Mouse (Mus musculus) stomach, postnatal 0 days (tissue): Measurements from ENCODE around the gene Yjefn3. TPM values are rescaled to one million over a fixed set of nuclear protein-coding genes. Genes with fewer than 3 reads are reported as not detected.

Source experiments
- ATAC-seq: fragments of 200-750 bp; cut with Nextera tagmentation; 2 replicates; pipeline ENCODE4 v1.8.0; 2017; ENCODE audit not compliant: low FRiP score, low TSS enrichment
- DNase-seq: peaks from one replicate; pipeline ENCODE4 v3.0.0-alpha.2; 2016; ENCODE audit warnings: low spot score
- H3K27ac ChIP-seq: fragments of 300-500 bp; sonication (generic); replicated peaks from 2 replicates; pipeline ENCODE4 v1.5.1; 2014; ENCODE audit warnings: mild to moderate bottlenecking, control low read depth
- H3K27me3 ChIP-seq: fragments of 300-500 bp; sonication (generic); 2 replicates; pipeline ENCODE4 v1.6.1; 2014; ENCODE audit warnings: low read length; ENCODE audit not compliant: control insufficient read depth, insufficient read depth
- H3K36me3 ChIP-seq: fragments of 300-500 bp; sonication (generic); 2 replicates; pipeline ENCODE4 v1.6.1; 2014; ENCODE audit warnings: low read length, mixed read lengths; ENCODE audit not compliant: control insufficient read depth, insufficient read depth
- H3K4me1 ChIP-seq: fragments of 300-500 bp; sonication (generic); replicated peaks from 2 replicates; pipeline ENCODE4 v1.6.1; 2014; ENCODE audit warnings: antibody characterized with exemption; ENCODE audit not compliant: control insufficient read depth, insufficient read depth
- H3K4me2 ChIP-seq: fragments of 300-500 bp; sonication (generic); replicated peaks from 2 replicates; pipeline ENCODE4 v1.6.1; 2014; ENCODE audit warnings: low read depth, mild to moderate bottlenecking, control low read depth, moderate library complexity
- H3K4me3 ChIP-seq: fragments of 300-500 bp; sonication (generic); 2 replicates; pipeline ENCODE4 v1.5.1; 2014; ENCODE audit warnings: low read depth, low read length, control low read depth
- H3K9ac ChIP-seq: fragments of 300-500 bp; sonication (generic); 2 replicates; pipeline ENCODE4 v1.6.1; 2014; ENCODE audit warnings: mild to moderate bottlenecking, low read length, control low read depth, mixed read lengths
- H3K9me3 ChIP-seq: fragments of 300-500 bp; sonication (generic); 2 replicates; pipeline ENCODE4 v1.6.1; 2016; ENCODE audit warnings: low read length; ENCODE audit not compliant: control insufficient read depth
- CTCF ChIP-seq: IDR thresholded peaks from 2 replicates; pipeline ENCODE4 v1.5.1; 2016; ENCODE audit warnings: antibody characterized with exemption, low read depth, mild to moderate bottlenecking, moderate library complexity
- EP300 ChIP-seq: optimal IDR thresholded peaks from 2 replicates; pipeline ENCODE3; 2016; ENCODE audit warnings: antibody characterized with exemption
- WGBS: fragments of 180-500 bp; shearing (Covaris S2); extraction: QIAGEN DNeasy Blood & Tissue Kit; methylation state at CpG from one replicate; pipeline ENCODE4 v1.1.7; 2014; 5-methylcytosine and 5-hydroxymethylcytosine counted together
- polyA plus RNA-seq: library from polyadenylated mRNA; unstranded; fragments of >200 nt; fragmentation: Nextera tagmentation; extraction: Ambion mirVana; gene quantifications from 2 replicates; pipeline ENCODE4 v1.2.1, GENCODE M21; 2015

Gene Yjefn3
- polyA plus RNA-seq, 1 experiment from 2014 or later: 1.6 TPM

DNA sequence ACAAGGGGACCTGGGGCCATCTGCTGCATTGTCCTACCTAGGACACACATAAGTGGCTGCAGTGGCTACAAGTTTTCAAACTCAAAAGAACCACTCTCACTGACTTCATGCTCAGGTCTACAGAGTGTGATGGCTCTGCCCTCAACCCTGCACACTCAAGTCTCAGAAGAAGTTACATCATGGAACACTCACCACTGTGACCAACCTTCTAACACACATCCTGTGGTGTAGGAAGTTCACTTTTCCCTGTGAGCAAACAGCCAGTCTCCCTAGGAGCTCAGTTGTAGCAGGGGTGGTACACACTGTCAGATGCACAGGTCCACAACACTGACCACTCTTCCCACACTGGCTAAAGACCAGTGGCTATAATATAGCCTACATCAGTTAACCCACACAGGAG is 16.0 kb upstream of the Yjefn3 start:
- Histone ChIP-seq H3K36me3 (peaks cover 21% of the 10 kb centered on the region), H3K4me1 (no peaks in the 10 kb centered on the region), H3K4me3 (no peak overlapping the region), H3K4me2 (no peak overlapping the region), H3K9ac (no peak overlapping the region), H3K9me3 (no peaks in the 10 kb centered on the region), H3K27ac (no peak overlapping the region), H3K27me3 (no peaks in the 10 kb centered on the region)
- ATAC-seq (no peak), DNase-seq (no peak)
- TF ChIP-seq CTCF (no peak), EP300 (no peak)

DNA sequence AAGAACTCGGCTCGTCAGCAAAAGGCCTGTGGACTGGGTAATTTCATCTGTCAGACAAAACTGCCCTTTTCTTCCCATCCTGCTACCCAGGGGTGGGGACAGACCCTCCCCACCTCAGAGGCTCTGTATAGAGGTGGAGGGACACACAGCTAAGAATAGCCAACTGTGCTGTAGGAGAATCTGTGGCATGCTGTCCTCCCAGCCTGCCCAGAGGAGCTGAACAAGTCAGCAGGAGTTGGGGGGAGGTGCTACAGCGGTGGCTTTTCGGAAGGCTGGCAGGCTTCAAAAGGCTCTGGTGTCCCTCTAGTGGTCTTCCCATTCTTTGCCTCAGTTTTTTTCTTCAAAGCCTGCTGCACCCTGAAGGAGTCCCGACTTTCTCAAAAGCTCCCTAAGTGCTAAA is 13.2 kb upstream of the Yjefn3 start:
- H3K4me3 ChIP-seq: no peak overlapping the region
- 35% methylated on average over 5 of the region's 5 CpGs for WGBS
- TF ChIP-seq EP300 (no peak), CTCF (peak; percentile 64)
- H3K36me3 ChIP-seq: peaks cover 37% of the 10 kb centered on the region
- 0 out of 2 replicates have a peak overlapping the region, but pooled peaks have one; percentile 18 for H3K27ac ChIP-seq
- no peak overlapping the region for H3K9ac ChIP-seq
- no peak; the same call in 1 of the 2 replicates for ATAC-seq
- no peaks in the 10 kb centered on the region for H3K27me3 ChIP-seq
- DNase-seq: no peak
- H3K4me2 ChIP-seq: no peak overlapping the region
- no peaks in the 10 kb centered on the region for H3K4me1 ChIP-seq
- H3K9me3 ChIP-seq: no peaks in the 10 kb centered on the region

DNA sequence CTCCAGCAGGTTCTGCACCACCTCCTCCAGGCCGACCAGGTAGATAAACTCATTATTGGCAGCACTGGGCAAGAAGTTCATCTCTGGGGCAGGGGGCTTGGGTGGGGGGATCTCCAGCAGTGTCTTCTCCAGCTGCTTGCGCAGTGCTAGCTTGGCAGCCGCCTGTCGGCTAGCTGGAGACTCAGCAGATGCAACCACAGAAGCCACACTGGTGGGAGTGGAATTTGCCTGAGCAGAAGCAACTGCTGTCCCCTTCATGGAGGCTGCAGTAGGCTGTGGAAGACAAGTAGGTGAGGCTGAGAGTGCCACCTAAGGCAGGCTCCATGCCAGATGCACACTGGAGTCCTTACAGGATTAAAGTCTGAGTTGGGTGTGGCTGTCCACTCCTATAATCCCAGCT is 12.0 kb upstream of the Yjefn3 start:
- H3K36me3 ChIP-seq: peaks cover 44% of the 10 kb centered on the region
- H3K9me3 ChIP-seq: no peaks in the 10 kb centered on the region
- no peaks in the 10 kb centered on the region for H3K27me3 ChIP-seq
- TF ChIP-seq CTCF: no peak
- no peak for TF ChIP-seq EP300
- H3K9ac ChIP-seq: no peak overlapping the region
- no peaks in the 10 kb centered on the region for H3K4me1 ChIP-seq
- H3K27ac ChIP-seq: no peak overlapping the region
- DNase-seq (no peak), ATAC-seq (no peak)
- no peak overlapping the region for H3K4me3 ChIP-seq
- H3K4me2 ChIP-seq: no peak overlapping the region
- 85% methylated on average over 4 of the region's 4 CpGs for WGBS

DNA sequence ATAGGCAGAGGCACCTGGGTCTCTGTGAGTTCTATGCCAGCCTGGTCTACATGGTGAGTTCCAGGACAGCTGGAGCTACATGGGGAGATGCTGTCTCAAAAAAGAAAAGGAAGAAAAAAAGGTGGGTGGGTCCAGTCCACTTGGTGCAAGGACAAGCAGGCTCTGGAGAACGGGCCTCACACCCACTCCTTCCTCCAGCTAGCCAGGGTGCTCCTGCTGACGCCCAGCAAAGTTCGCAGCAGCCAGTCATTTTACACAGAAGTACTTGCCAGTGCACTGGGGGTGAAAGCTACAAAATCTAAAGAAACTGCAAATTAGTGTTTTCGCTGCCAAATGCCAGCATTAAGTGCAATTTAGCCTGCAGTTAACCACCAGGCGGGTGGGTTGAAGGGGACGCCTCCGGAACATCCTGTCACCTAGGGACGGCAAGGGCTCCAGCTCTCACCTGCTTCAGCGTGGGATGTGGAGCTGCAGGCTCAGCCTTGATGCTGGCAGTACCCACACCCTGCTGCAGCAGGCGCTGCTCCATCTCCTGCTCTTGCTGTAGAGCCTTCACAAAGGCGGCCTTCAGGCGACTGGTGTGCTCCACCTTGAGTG is 10.1 kb upstream of the Yjefn3 start:
- ATAC-seq: no peak

DNA sequence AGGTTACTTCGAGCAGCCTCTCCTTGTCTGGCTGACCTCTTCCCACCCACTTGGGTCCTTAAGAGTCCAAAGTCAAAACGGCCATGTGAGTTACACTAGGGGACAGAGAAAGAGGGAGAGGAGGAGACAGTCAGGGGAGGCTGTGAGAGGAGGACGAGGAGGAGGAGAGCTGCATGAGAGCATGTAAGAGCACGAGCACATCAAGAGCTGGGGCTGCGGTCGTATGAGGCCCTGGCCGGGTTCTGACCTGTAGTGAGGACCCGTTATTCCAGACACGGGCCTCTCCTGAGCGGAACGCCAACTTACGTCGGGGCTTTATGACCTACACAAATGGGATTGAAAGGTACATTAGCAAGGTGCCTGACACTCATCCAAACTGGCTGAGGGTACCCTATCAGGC is 9.4 kb upstream of the Yjefn3 start:
- no peak for TF ChIP-seq EP300
- TF ChIP-seq CTCF: no peak
- WGBS: 88% methylated on average over 13 of the region's 13 CpGs

More for the DNA sequence above, 10.1 kb upstream of the Yjefn3 start:
- no peak overlapping the region for H3K4me3 ChIP-seq
- H3K9me3 ChIP-seq: no peaks in the 10 kb centered on the region
- H3K27me3 ChIP-seq: no peaks in the 10 kb centered on the region
- H3K4me2 ChIP-seq: no peak overlapping the region
- H3K27ac ChIP-seq: no peak overlapping the region
- no peaks in the 10 kb centered on the region for H3K4me1 ChIP-seq
- no peak for DNase-seq
- TF ChIP-seq EP300 (no peak), CTCF (no peak)
- H3K9ac ChIP-seq: no peak overlapping the region
- H3K36me3 ChIP-seq: peaks cover 57% of the 10 kb centered on the region
- WGBS: 87% methylated on average over 12 of the region's 12 CpGs

DNA sequence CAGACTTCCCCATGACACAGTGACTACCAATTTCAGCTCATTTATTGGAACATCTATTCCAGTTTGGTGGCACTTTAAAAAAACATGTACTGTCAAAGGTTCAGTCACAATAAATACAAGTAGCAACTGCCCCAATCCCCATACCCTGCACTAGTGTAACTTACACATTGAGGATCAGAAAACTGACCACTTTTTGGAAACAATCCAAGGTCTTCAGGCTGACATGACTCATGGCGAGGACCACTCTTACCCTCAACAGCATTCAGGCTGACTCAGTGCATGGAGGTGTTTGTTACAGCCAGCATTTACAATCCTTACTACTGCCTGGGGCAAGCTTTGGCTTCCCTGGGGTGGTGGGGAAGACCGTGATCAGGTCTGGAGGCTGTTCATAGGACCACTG is 4.6 kb upstream of the Yjefn3 start:
- Histone ChIP-seq H3K4me1 (no peaks in the 10 kb centered on the region), H3K27ac (no peak overlapping the region), H3K4me2 (no peak overlapping the region), H3K36me3 (peaks cover 32% of the 10 kb centered on the region), H3K9me3 (no peaks in the 10 kb centered on the region), H3K9ac (no peak overlapping the region), H3K27me3 (no peaks in the 10 kb centered on the region), H3K4me3 (no peak overlapping the region)
- WGBS: 84% methylated on average over 2 of the region's 2 CpGs
- no peak for DNase-seq
- TF ChIP-seq EP300 (no peak), CTCF (no peak)
- no peak for ATAC-seq

More for the DNA sequence above, 9.4 kb upstream of the Yjefn3 start:
- no peak overlapping the region for H3K9ac ChIP-seq
- no peak overlapping the region for H3K27ac ChIP-seq
- H3K4me2 ChIP-seq: no peak overlapping the region
- H3K36me3 ChIP-seq: peaks cover 59% of the 10 kb centered on the region
- H3K4me1 ChIP-seq: no peaks in the 10 kb centered on the region
- no peaks in the 10 kb centered on the region for H3K27me3 ChIP-seq
- ATAC-seq (no peak), DNase-seq (no peak)
- H3K4me3 ChIP-seq: no peak overlapping the region
- no peaks in the 10 kb centered on the region for H3K9me3 ChIP-seq
